In genomic region chr11:98863028-98863750, GRCm38 (mm10) we compare ENCODE assay signal across 8 mouse cellular contexts. TPM values are rescaled to one million over a fixed set of nuclear protein-coding genes. Genes with fewer than 3 reads are reported as not detected.
DNase-seq lines count a peak whose midpoint lies in the region; TF ChIP-seq lines count a peak whose summit lies in the region.

Gene Wipf2, plus strand, starts transcription at chr11:98863638.

- DNase-seq in WW6 (ENCODE audit: low read depth, low spot score), result peak; percentile 99
- DNase-seq in cerebellum, postnatal 4 days (ENCODE audit: low spot score in 2 of 2), result peak; percentile 95 to 97
- peak; percentile 98 for DNase-seq in gastrocnemius, adult 2 months
- peak; percentile 69 for DNase-seq in hindlimb bud, embryonic 11.5 days (ENCODE audit: extremely low spot score, low read depth, low spot score)
- peak; percentile 93 for DNase-seq in left cerebral cortex, adult 8-10 months (ENCODE audit: low spot score in 2 of 2)
- peak; percentile 96 to 97 for DNase-seq in right cerebral cortex, postnatal 10 days (ENCODE audit: low spot score in 2 of 2)
- peak; percentile 95 for DNase-seq in urinary bladder, postnatal 25 days (ENCODE audit: low spot score)

- no peaks in the 10 kb centered on the region for H3K9me3 ChIP-seq in megakaryocyte, embryonic 14.5 days

- H3K27me3 ChIP-seq in megakaryocyte, embryonic 14.5 days (replicated peaks), result no peaks in the 10 kb centered on the region

- peak within 1 kb of the TSS; percentile 86 for H3K4me3 ChIP-seq in gastrocnemius, adult 2 months
- peak within 1 kb of the TSS; percentile 95 for H3K4me3 ChIP-seq in megakaryocyte, embryonic 14.5 days (replicated peaks)

- H3K4me1 ChIP-seq in megakaryocyte, embryonic 14.5 days, result peaks cover 29% of the 10 kb centered on the region

- peak within 1 kb of the TSS; percentile 89 for H3K27ac ChIP-seq in gastrocnemius, adult 2 months

- H3K36me3 ChIP-seq in megakaryocyte, embryonic 14.5 days (replicated peaks; ENCODE audit: low read length), result peaks cover 23% of the 10 kb centered on the region

- intact Hi-C loops in gastrocnemius, adult 2 months (cut with DNase I), result loop anchor here (5.0 kb wide), 1 partner anchor 104 kb away; no protein-coding TSS in a partner anchor

- peak; percentile 80 for TF ChIP-seq CTCF in gastrocnemius, adult 2 months (IDR thresholded peaks at IDR 0.05)

RNA-seq across cellular contexts. Expression of gene Wipf2, which starts in this region (rescaled TPM):
- 1 to 10 TPM; 6.1 to 6.6 TPM for total RNA-seq in gastrocnemius, adult 2 months (2021)
- 10 to 100 TPM; 74.0 to 84.5 (median 81.5) TPM for total RNA-seq in left cerebral cortex, adult 8-10 months (2022)
- 7.3 and 10.6 TPM in 2 replicates for polyA plus RNA-seq in megakaryocyte, embryonic 14.5 days (2012; ENCODE audit: insufficient read depth, low replicate concordance)

Comparison
In these comparisons a context has a peak if more than half of its experiments do, and no peak if none do; other contexts are left out.
1. Peak in every context shown above with its lines: DNase-seq, H3K4me3 ChIP-seq and H3K27ac ChIP-seq.
2. RNA of gene Wipf2 (total RNA-seq): 74.0 to 84.5 TPM in left cerebral cortex, adult 8-10 months; 6.1 to 6.6 TPM in gastrocnemius, adult 2 months; every median in the first group is over 4 times any median in the second.